Mouse (Mus musculus) small intestine, adult 2 months (tissue): ENCODE data around the gene Tppp.

ENCODE experiments used
- CTCF ChIP-seq: fragments of 200-500 bp; IDR thresholded peaks from 2 replicates; pipeline ENCODE4 v1.5.1; 2012; ENCODE audit warnings: low read depth, mild to moderate bottlenecking, control low read depth, inconsistent platforms, low read length, moderate library complexity, mixed read lengths; ENCODE audit not compliant: insufficient replicate concordance, insufficient read length; ENCODE audit errors: extremely low read depth
- POLR2A ChIP-seq: fragments of 200-500 bp; IDR thresholded peaks from 2 replicates; pipeline ENCODE4 v1.6.1; 2012; ENCODE audit warnings: low read depth, mild to moderate bottlenecking, control low read depth, inconsistent platforms, low read length, moderate library complexity

- TF ChIP-seq CTCF (no peak), POLR2A (no peak)
These were observed 17.9 kb upstream of the Tppp start for GRCm38 (mm10) chr13:73991267-73991666.
